In the genomic region with DNA sequence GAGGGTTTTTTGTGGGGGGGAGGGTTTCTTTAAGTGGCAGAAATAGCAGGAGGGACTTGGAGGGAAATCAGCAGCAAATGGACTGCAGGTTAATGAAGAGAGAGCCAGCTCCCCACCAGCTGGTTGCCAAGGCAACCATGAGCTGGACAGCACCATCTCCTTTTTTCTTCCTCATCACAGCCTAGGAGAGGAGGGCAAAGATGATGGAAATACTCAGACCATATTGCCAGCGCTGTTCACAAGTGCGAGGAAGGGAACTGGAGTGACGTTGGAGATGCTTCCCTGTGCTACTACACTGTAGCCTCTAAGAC, we compare ENCODE assay signal across 10 mouse cellular contexts.
A peak's percentile ranks its signal among the peaks of the same experiment; 100 is the strongest.
DNase-seq lines count a peak whose midpoint lies in the region; ATAC-seq lines count a peak whose summit lies in the region.
"Had no signal": no experiment of that assay in that cellular context is flagged by ENCODE, and none has a peak within 500 bp of the region (broad histone marks: within the 10 kb centered on the region; RNA-seq: fewer than 3 reads in every experiment).

No protein-coding gene starts in this region.

- H3K9me3 ChIP-seq in hindbrain, embryonic 10.5 days: no peaks in the 10 kb centered on the region
- H3K9me3 ChIP-seq in midbrain, embryonic 11.5 days (ENCODE audit: control insufficient read depth, low read length): no peaks in the 10 kb centered on the region

- no peak overlapping the region for H3K4me2 ChIP-seq in midbrain, embryonic 11.5 days

- peak; percentile 83 for ATAC-seq in midbrain, embryonic 11.5 days (ENCODE audit: low FRiP score)
- ATAC-seq: Patski had no signal

- H3K4me3 ChIP-seq in hindbrain, embryonic 10.5 days: no peak overlapping the region
- no peak overlapping the region for H3K4me3 ChIP-seq in midbrain, embryonic 11.5 days (ENCODE audit: low read depth, low read length)

- H3K27me3 ChIP-seq in hindbrain, embryonic 10.5 days (ENCODE audit: insufficient read depth, poor library complexity, severe bottlenecking): no peaks in the 10 kb centered on the region
- no peaks in the 10 kb centered on the region for H3K27me3 ChIP-seq in midbrain, embryonic 11.5 days (ENCODE audit: control insufficient read depth, insufficient read depth, low read length)
- H3K27me3 ChIP-seq: Patski had no signal

- H3K36me3 ChIP-seq in hindbrain, embryonic 10.5 days: no peaks in the 10 kb centered on the region
- no peaks in the 10 kb centered on the region for H3K36me3 ChIP-seq in midbrain, embryonic 11.5 days (ENCODE audit: control insufficient read depth, insufficient read depth, low read length)

- DNase-seq in cerebellum, postnatal 14 days: peak; percentile 53 to 71
- DNase-seq in cerebellum, adult 8-10 months: no peak
- peak; percentile 30 for DNase-seq in hindbrain, embryonic 10.5 days (ENCODE audit: low spot score)
- peak; percentile 87 for DNase-seq in midbrain, embryonic 11.5 days (ENCODE audit: low spot score, missing footprints)
- DNase-seq in right cerebral cortex, postnatal 14 days: peak; percentile 8
- DNase-seq in kidney, adult 18-20 months: no peak
- no peak for DNase-seq in thymus, postnatal 36 days
- DNase-seq in spleen, postnatal 10 days (ENCODE audit: low spot score in 2 of 2): no peak
- DNase-seq: lung, postnatal 10 days had no signal

- peak overlapping the region; percentile 59 for H3K27ac ChIP-seq in hindbrain, embryonic 10.5 days
- no peak overlapping the region; the same call in 1 of the 2 replicates for H3K27ac ChIP-seq in midbrain, embryonic 11.5 days (ENCODE audit: low read depth, low read length)

- no peak overlapping the region for H3K9ac ChIP-seq in midbrain, embryonic 11.5 days (ENCODE audit: low read length)

- H3K4me1 ChIP-seq in hindbrain, embryonic 10.5 days (replicated peaks): peaks cover 17% of the 10 kb centered on the region
- H3K4me1 ChIP-seq in midbrain, embryonic 11.5 days (ENCODE audit: control insufficient read depth, insufficient read depth, low read length): peaks cover 17% of the 10 kb centered on the region

- WGBS in hindbrain, embryonic 10.5 days: 53% methylated on average over 3 of the region's 3 CpGs
- WGBS in midbrain, embryonic 11.5 days: 32% methylated on average over 3 of the region's 3 CpGs

Comparison
In these comparisons a context has a peak if more than half of its experiments do, and no peak if none do; other contexts are left out.
1. DNase-seq: peak in cerebellum, postnatal 14 days (2 of 2), hindbrain, embryonic 10.5 days (single experiment), midbrain, embryonic 11.5 days (single experiment) and right cerebral cortex, postnatal 14 days (single experiment); none in cerebellum, adult 8-10 months (single experiment), kidney, adult 18-20 months (single experiment), thymus, postnatal 36 days (0 of 2) and spleen, postnatal 10 days (0 of 2).